ENCODE assay signal across 9 mouse cellular contexts in genomic region chr1:190995548-190995947, GRCm38 (mm10). TPM values are rescaled to one million over a fixed set of nuclear protein-coding genes. Genes with fewer than 3 reads are reported as not detected.
DNase-seq lines count a peak whose midpoint lies in the region; ATAC-seq and TF ChIP-seq lines count a peak whose summit lies in the region.
"Had no signal": no experiment of that assay in that cellular context is flagged by ENCODE, and none has a peak within 500 bp of the region (broad histone marks: within the 10 kb centered on the region; RNA-seq: fewer than 3 reads in every experiment).

No protein-coding gene starts in this region.

- no peaks in the 10 kb centered on the region for H3K27me3 ChIP-seq in heart, embryonic 12.5 days (replicated peaks)
- H3K27me3 ChIP-seq in stomach, embryonic 16.5 days (ENCODE audit: control insufficient read depth, insufficient read depth, low read length), result no peaks in the 10 kb centered on the region

- DNase-seq in left cerebral cortex, adult 2 months (ENCODE audit: extremely low spot score in 1 of 2, low spot score in 2 of 2), result peak; percentile 24 to 26
- DNase-seq in left cerebral cortex, adult 18-20 months (ENCODE audit: low spot score in 2 of 2), result no peak
- peak; percentile 37 for DNase-seq in brain, adult 2 months (ENCODE audit: low read depth, low spot score)
- DNase-seq in layer of hippocampus, adult 8-10 months (ENCODE audit: low spot score in 2 of 2), result peak; percentile 41 to 60
- DNase-seq in thymus, postnatal 0 days (ENCODE audit: low spot score), result no peak
- no peak for DNase-seq in spleen, adult 12 weeks (ENCODE audit: low spot score)

- no peak overlapping the region for H3K9ac ChIP-seq in heart, embryonic 12.5 days
- H3K9ac ChIP-seq in stomach, embryonic 16.5 days (ENCODE audit: low read length), result no peak overlapping the region

- WGBS in heart, embryonic 12.5 days, result 50% methylated on average over 7 of the region's 7 CpGs
- WGBS in stomach, embryonic 16.5 days, result 61% methylated on average over 7 of the region's 7 CpGs

- H3K9me3 ChIP-seq in heart, embryonic 12.5 days (replicated peaks), result peaks cover 4% of the 10 kb centered on the region; the same call in 1 of the 2 replicates
- peaks cover 5% of the 10 kb centered on the region for H3K9me3 ChIP-seq in stomach, embryonic 16.5 days (replicated peaks; ENCODE audit: control insufficient read depth, low read length)

- H3K4me1 ChIP-seq in heart, embryonic 12.5 days (replicated peaks), result peaks cover 7% of the 10 kb centered on the region
- no peaks in the 10 kb centered on the region for H3K4me1 ChIP-seq in stomach, embryonic 16.5 days (ENCODE audit: control insufficient read depth, insufficient read depth, low read length)

- no peak overlapping the region for H3K4me2 ChIP-seq in heart, embryonic 12.5 days
- no peak overlapping the region for H3K4me2 ChIP-seq in stomach, embryonic 16.5 days (ENCODE audit: low read depth, low read length)

- intact Hi-C loops in left cerebral cortex, adult 2 months (cut with DNase I), result no loop called here

- H3K36me3 ChIP-seq in heart, embryonic 12.5 days, result no peaks in the 10 kb centered on the region
- no peaks in the 10 kb centered on the region for H3K36me3 ChIP-seq in stomach, embryonic 16.5 days (ENCODE audit: control insufficient read depth, insufficient read depth, low read length)

- no peak for TF ChIP-seq CTCF in left cerebral cortex, adult 2 months (IDR thresholded peaks at IDR 0.05)

- ATAC-seq in heart, embryonic 12.5 days (ENCODE audit: insufficient number of reproducible peaks, low FRiP score), result 0 out of 2 replicates have a peak, but pooled peaks have one; percentile 36
- ATAC-seq in stomach, embryonic 16.5 days (ENCODE audit: insufficient read depth, low FRiP score), result 0 out of 2 replicates have a peak, but pooled peaks have one; percentile 21

- no peak overlapping the region for H3K27ac ChIP-seq in left cerebral cortex, adult 2 months
- H3K27ac ChIP-seq in heart, embryonic 12.5 days (ENCODE audit: poor library complexity, severe bottlenecking), result no peak overlapping the region
- H3K27ac ChIP-seq in stomach, embryonic 16.5 days (ENCODE audit: low read length), result no peak overlapping the region

- no peak overlapping the region for H3K4me3 ChIP-seq in left cerebral cortex, adult 2 months
- no peak overlapping the region for H3K4me3 ChIP-seq in heart, embryonic 12.5 days
- H3K4me3 ChIP-seq in stomach, embryonic 16.5 days (replicated peaks; ENCODE audit: low read length), result no peak overlapping the region

RNA-seq across cellular contexts. Expression of gene Vash2, which starts 16.5 kb away (rescaled TPM):
- total RNA-seq in left cerebral cortex, adult 2 months (2021), result 1 to 10 TPM; 2.6 to 2.7 TPM
- total RNA-seq in left cerebral cortex, adult 18-20 months (2021), result 1 to 10 TPM; 1.8 to 2.9 TPM
- 68.6 and 74.0 TPM in 2 replicates for polyA plus RNA-seq in heart, embryonic 12.5 days (2016; fragmentation: Nextera tagmentation; extraction: Ambion mirVana)
- 1 to 10 TPM; 1.2 to 2.7 (median 1.7) TPM for total RNA-seq in layer of hippocampus, adult 8-10 months (2022)
- polyA plus RNA-seq in stomach, embryonic 16.5 days (2015; fragmentation: Nextera tagmentation; extraction: Ambion mirVana), result 15.0 and 19.2 TPM in 2 replicates
- 7.4 and 8.9 TPM in 2 replicates for polyA plus RNA-seq in thymus, postnatal 0 days (2015; fragmentation: Nextera tagmentation; extraction: Ambion mirVana)

RNA-seq across cellular contexts. Expression of gene Flvcr1, which starts 30.4 kb away (rescaled TPM):
- total RNA-seq in left cerebral cortex, adult 2 months (2021), result 10 to 100 TPM; 14.4 to 16.8 TPM
- total RNA-seq in left cerebral cortex, adult 18-20 months (2021), result 10 to 100 TPM; 11.5 to 14.5 TPM
- polyA plus RNA-seq in heart, embryonic 12.5 days (2016; fragmentation: Nextera tagmentation; extraction: Ambion mirVana), result 4.4 and 5.4 TPM in 2 replicates
- total RNA-seq in layer of hippocampus, adult 8-10 months (2022), result 10 to 100 TPM; 16.8 to 20.0 (median 18.8) TPM
- 3.5 and 5.1 TPM in 2 replicates for polyA plus RNA-seq in stomach, embryonic 16.5 days (2015; fragmentation: Nextera tagmentation; extraction: Ambion mirVana)
- 9.3 and 13.5 TPM in 2 replicates for polyA plus RNA-seq in thymus, postnatal 0 days (2015; fragmentation: Nextera tagmentation; extraction: Ambion mirVana)

RNA-seq across cellular contexts. Expression of gene Spata45, which starts 40.9 kb away (rescaled TPM):
- not detected for total RNA-seq in left cerebral cortex, adult 2 months (2021)
- not detected for total RNA-seq in left cerebral cortex, adult 18-20 months (2021)
- polyA plus RNA-seq in heart, embryonic 12.5 days (2016; fragmentation: Nextera tagmentation; extraction: Ambion mirVana), result not detected in 2 replicates
- not detected for total RNA-seq in layer of hippocampus, adult 8-10 months (2022)
- polyA plus RNA-seq in stomach, embryonic 16.5 days (2015; fragmentation: Nextera tagmentation; extraction: Ambion mirVana), result not detected in 2 replicates
- not detected in 2 replicates for polyA plus RNA-seq in thymus, postnatal 0 days (2015; fragmentation: Nextera tagmentation; extraction: Ambion mirVana)
- total RNA-seq: MEL had no signal

Comparison
In these comparisons a context has a peak if more than half of its experiments do, and no peak if none do; other contexts are left out.
1. DNase-seq: peak in left cerebral cortex, adult 2 months (2 of 2), brain, adult 2 months (single experiment) and layer of hippocampus, adult 8-10 months (2 of 2); none in left cerebral cortex, adult 18-20 months (0 of 2), thymus, postnatal 0 days (single experiment) and spleen, adult 12 weeks (single experiment).